Mouse (Mus musculus): ENCODE measurements around the gene Aunip. TPM values are rescaled to one million over a fixed set of nuclear protein-coding genes. Genes with fewer than 3 reads are reported as not detected.

The Aunip gene
- polyA plus RNA-seq, 1 experiment from 2014 or later: 0.84 TPM

- H3K9me3 ChIP-seq (ENCODE audit: low read length): no peaks in the 10 kb centered on the region
These were observed 58.4 kb downstream of the Aunip start for GRCm38 (mm10) chr4:134569205-134569604.

GRCm38 (mm10) chr4:134569831-134570230 is 59.0 kb downstream of the Aunip start:
- TF ChIP-seq EP300 (IDR thresholded peaks at IDR 0.05) (no peak), CTCF (IDR thresholded peaks at IDR 0.05) (no peak)
- no peaks in the 10 kb centered on the region for H3K27me3 ChIP-seq (replicated peaks; ENCODE audit: insufficient read depth, low read length)
- 80% methylated on average over 8 of the region's 8 CpGs for WGBS
- no peaks in the 10 kb centered on the region for H3K9me3 ChIP-seq (ENCODE audit: low read length)
- ATAC-seq (no peak), DNase-seq (ENCODE audit: low spot score) (no peak)
- no peaks in the 10 kb centered on the region for H3K4me1 ChIP-seq (ENCODE audit: insufficient read depth, low read depth, low read length)
- no peak overlapping the region for H3K9ac ChIP-seq (replicated peaks; ENCODE audit: low read depth)
- no peaks in the 10 kb centered on the region for H3K36me3 ChIP-seq (ENCODE audit: insufficient read depth, low read length)
- no peak overlapping the region for H3K27ac ChIP-seq (ENCODE audit: low read length)
- no peak overlapping the region for H3K4me3 ChIP-seq (ENCODE audit: low read depth, low read length)
- no peak overlapping the region for H3K4me2 ChIP-seq (replicated peaks; ENCODE audit: low read depth, low read length)

More at GRCm38 (mm10) chr4:134569205-134569604, 58.4 kb downstream of the Aunip start:
- Histone ChIP-seq H3K9ac (replicated peaks; ENCODE audit: low read depth) (no peak overlapping the region), H3K4me2 (replicated peaks; ENCODE audit: low read depth, low read length) (no peak overlapping the region), H3K4me1 (ENCODE audit: insufficient read depth, low read depth, low read length) (no peaks in the 10 kb centered on the region), H3K36me3 (ENCODE audit: insufficient read depth, low read length) (no peaks in the 10 kb centered on the region), H3K27ac (ENCODE audit: low read length) (no peak overlapping the region), H3K4me3 (ENCODE audit: low read depth, low read length) (no peak overlapping the region), H3K27me3 (replicated peaks; ENCODE audit: insufficient read depth, low read length) (no peaks in the 10 kb centered on the region)
- no peak for TF ChIP-seq EP300 (IDR thresholded peaks at IDR 0.05)
- TF ChIP-seq CTCF (IDR thresholded peaks at IDR 0.05): peak; percentile 69
- ATAC-seq (no peak), DNase-seq (ENCODE audit: low spot score) (no peak)
- WGBS: 78% methylated on average over 6 of the region's 6 CpGs

- Histone ChIP-seq H3K4me3 (ENCODE audit: low read depth, low read length) (no peak overlapping the region), H3K9ac (replicated peaks; ENCODE audit: low read depth) (no peak overlapping the region), H3K27me3 (replicated peaks; ENCODE audit: insufficient read depth, low read length) (no peaks in the 10 kb centered on the region), H3K36me3 (ENCODE audit: insufficient read depth, low read length) (no peaks in the 10 kb centered on the region), H3K9me3 (ENCODE audit: low read length) (no peaks in the 10 kb centered on the region), H3K27ac (ENCODE audit: low read length) (no peak overlapping the region), H3K4me2 (replicated peaks; ENCODE audit: low read depth, low read length) (no peak overlapping the region), H3K4me1 (ENCODE audit: insufficient read depth, low read depth, low read length) (no peaks in the 10 kb centered on the region)
- ATAC-seq (no peak), DNase-seq (ENCODE audit: low spot score) (no peak)
- WGBS: 81% methylated on average over 14 of the region's 14 CpGs
- TF ChIP-seq EP300 (IDR thresholded peaks at IDR 0.05) (no peak), CTCF (IDR thresholded peaks at IDR 0.05) (no peak)
These were observed 60.1 kb downstream of the Aunip start for GRCm38 (mm10) chr4:134570704-134571451.

GRCm38 (mm10) chr4:134572449-134573300 is 61.9 kb downstream of the Aunip start:
- WGBS: 77% methylated on average over 24 of the region's 24 CpGs
- no peak overlapping the region for H3K4me2 ChIP-seq (replicated peaks; ENCODE audit: low read depth, low read length)

More at GRCm38 (mm10) chr4:134572449-134573300, 61.9 kb downstream of the Aunip start:
- H3K36me3 ChIP-seq (ENCODE audit: insufficient read depth, low read length): no peaks in the 10 kb centered on the region
- no peaks in the 10 kb centered on the region for H3K9me3 ChIP-seq (ENCODE audit: low read length)
- no peak for DNase-seq (ENCODE audit: low spot score)
- no peak for ATAC-seq
- no peaks in the 10 kb centered on the region for H3K27me3 ChIP-seq (replicated peaks; ENCODE audit: insufficient read depth, low read length)
- no peak overlapping the region for H3K4me3 ChIP-seq (ENCODE audit: low read depth, low read length)
- no peak overlapping the region for H3K9ac ChIP-seq (replicated peaks; ENCODE audit: low read depth)
- TF ChIP-seq CTCF (IDR thresholded peaks at IDR 0.05): no peak
- TF ChIP-seq EP300 (IDR thresholded peaks at IDR 0.05): no peak
- H3K27ac ChIP-seq (ENCODE audit: low read length): no peak overlapping the region
- no peaks in the 10 kb centered on the region for H3K4me1 ChIP-seq (ENCODE audit: insufficient read depth, low read depth, low read length)

Small RNA genes lying within 50 kb of the gene (microRNA-seq; reads per million reads assigned to microRNA genes)
- not detected for gene Gm23634
- gene Mir6403: not detected

Other genes with a start within 250 kb of the Aunip start
- 9.9 and 10.0 TPM in 2 replicates for gene Pdik1l, start 223.1 kb upstream of the Aunip start, polyA plus RNA-seq (2015; fragmentation: Nextera tagmentation; extraction: Ambion mirVana)
- 0.75 and 1.3 TPM in 2 replicates for gene Trim63, start 195.9 kb upstream of the Aunip start, polyA plus RNA-seq (2015; fragmentation: Nextera tagmentation; extraction: Ambion mirVana)
- 0.79 and 1.1 TPM in 2 replicates for gene Slc30a2, start 167.8 kb upstream of the Aunip start, polyA plus RNA-seq (2015; fragmentation: Nextera tagmentation; extraction: Ambion mirVana)
- 0.82 and 1.3 TPM in 2 replicates for gene Extl1, start 127.1 kb upstream of the Aunip start, polyA plus RNA-seq (2015; fragmentation: Nextera tagmentation; extraction: Ambion mirVana)
- gene Pafah2, start 114.7 kb upstream of the Aunip start, polyA plus RNA-seq (2015; fragmentation: Nextera tagmentation; extraction: Ambion mirVana): 14.1 and 16.2 TPM in 2 replicates
- 260 and 357 TPM in 2 replicates for gene Stmn1, start 42.7 kb upstream of the Aunip start, polyA plus RNA-seq (2015; fragmentation: Nextera tagmentation; extraction: Ambion mirVana)
- gene Paqr7, start 14.3 kb upstream of the Aunip start, polyA plus RNA-seq (2015; fragmentation: Nextera tagmentation; extraction: Ambion mirVana): 27.5 and 33.0 TPM in 2 replicates
- 169 and 188 TPM in 2 replicates for gene Mtfr1l, start 24.4 kb downstream of the Aunip start, polyA plus RNA-seq (2015; fragmentation: Nextera tagmentation; extraction: Ambion mirVana)
- 13.6 and 17.7 TPM in 2 replicates for gene Selenon, start 41.2 kb downstream of the Aunip start, polyA plus RNA-seq (2015; fragmentation: Nextera tagmentation; extraction: Ambion mirVana)
- gene Man1c1, start 193.3 kb downstream of the Aunip start, polyA plus RNA-seq (2015; fragmentation: Nextera tagmentation; extraction: Ambion mirVana): 2.9 and 3.0 TPM in 2 replicates

All from lung, postnatal 0 days (tissue).